Mouse (Mus musculus) thymus, adult 2 months (tissue): Measurements from ENCODE around the gene Heatr4. TPM values are rescaled to one million over a fixed set of nuclear protein-coding genes. Genes with fewer than 3 reads are reported as not detected.
"Not testable (repeated sequence)": the region's sequence is repeated elsewhere in the genome, so short reads cannot be mapped to it uniquely, and the experiment has no call there.

Experiments
- DNase-seq: peaks from one replicate; pipeline ENCODE4 v3.0.0; 2021
- H3K27ac ChIP-seq: fragments of 200-500 bp; 2 replicates; pipeline ENCODE4 v1.5.1; 2012; ENCODE audit warnings: low read length, control low read depth; ENCODE audit not compliant: control insufficient read depth, insufficient read depth
- H3K27me3 ChIP-seq: fragments of 200-500 bp; 2 replicates; pipeline ENCODE4 v1.6.1; 2012; ENCODE audit warnings: mild to moderate bottlenecking, low read length, moderate library complexity, mixed read lengths; ENCODE audit not compliant: control insufficient read depth, insufficient read depth
- H3K36me3 ChIP-seq: fragments of 200-500 bp; 2 replicates; pipeline ENCODE4 v1.6.1; 2012; ENCODE audit warnings: mild to moderate bottlenecking, low read length, moderate library complexity; ENCODE audit not compliant: control insufficient read depth, insufficient read depth
- H3K4me1 ChIP-seq: fragments of 200-500 bp; replicated peaks from 2 replicates; pipeline ENCODE4 v1.6.1; 2012; ENCODE audit warnings: low read length; ENCODE audit not compliant: control insufficient read depth, insufficient read depth
- H3K4me3 ChIP-seq: fragments of 200-500 bp; 2 replicates; pipeline ENCODE4 v1.5.1; 2012; ENCODE audit warnings: mild to moderate bottlenecking, low read length, control low read depth, moderate library complexity; ENCODE audit not compliant: control insufficient read depth, insufficient read depth
- CTCF ChIP-seq: fragments of 200-500 bp; IDR thresholded peaks from 2 replicates; pipeline ENCODE4 v1.5.1; 2012; ENCODE audit warnings: mild to moderate bottlenecking, control low read depth, low read length, moderate library complexity, borderline replicate concordance; ENCODE audit not compliant: control insufficient read depth, poor library complexity, insufficient read depth; ENCODE audit errors: extremely low read depth
- POLR2A ChIP-seq: fragments of 200-500 bp; IDR thresholded peaks from 2 replicates; pipeline ENCODE4 v1.6.1; 2012; ENCODE audit warnings: mild to moderate bottlenecking, low read length, control low read depth, moderate library complexity; ENCODE audit not compliant: control insufficient read depth, poor library complexity, insufficient read depth; ENCODE audit errors: extremely low read depth
- WGBS: fragments of 180-500 bp; shearing (Covaris S2); methylation state at CpG from one replicate; pipeline ENCODE4 v1.1.7; 2018; 5-methylcytosine and 5-hydroxymethylcytosine counted together
- polyA plus RNA-seq: library from polyadenylated mRNA; depleted of rRNA; stranded (reverse); fragments of >200 nt; gene quantifications from 2 replicates; pipeline ENCODE4 v1.2.3, GENCODE M21; 2012

Heatr4 gene
- polyA plus RNA-seq, 1 experiment = not detected

DNA sequence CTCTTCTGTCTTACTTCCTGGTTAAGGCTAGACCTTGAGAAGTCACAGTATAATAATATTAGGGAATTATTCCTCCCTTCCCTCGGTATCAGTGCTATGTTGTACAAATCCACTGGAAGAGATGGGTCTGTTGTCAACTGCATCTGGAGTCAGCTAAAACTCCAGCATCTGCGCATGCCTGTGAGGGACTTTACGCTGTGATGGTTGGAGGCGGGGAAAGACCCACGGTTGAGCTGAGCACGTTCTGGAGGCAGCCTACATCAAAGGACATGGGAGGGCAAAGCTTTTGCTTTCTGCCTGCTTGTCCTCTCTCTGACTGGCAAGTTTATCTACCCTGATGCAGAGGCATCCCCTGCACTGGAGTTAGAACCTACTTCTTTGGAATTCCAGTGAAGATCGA is 41.2 kb upstream of the Heatr4 start:
- Histone ChIP-seq H3K36me3 (no peaks in the 10 kb centered on the region), H3K27ac (no peak overlapping the region), H3K4me1 (no peaks in the 10 kb centered on the region), H3K4me3 (no peak overlapping the region), H3K27me3 (no peaks in the 10 kb centered on the region)
- WGBS = 87% methylated on average over 7 of the region's 7 CpGs
- no peak for DNase-seq
- TF ChIP-seq POLR2A = no peak
- no peak for TF ChIP-seq CTCF

DNA sequence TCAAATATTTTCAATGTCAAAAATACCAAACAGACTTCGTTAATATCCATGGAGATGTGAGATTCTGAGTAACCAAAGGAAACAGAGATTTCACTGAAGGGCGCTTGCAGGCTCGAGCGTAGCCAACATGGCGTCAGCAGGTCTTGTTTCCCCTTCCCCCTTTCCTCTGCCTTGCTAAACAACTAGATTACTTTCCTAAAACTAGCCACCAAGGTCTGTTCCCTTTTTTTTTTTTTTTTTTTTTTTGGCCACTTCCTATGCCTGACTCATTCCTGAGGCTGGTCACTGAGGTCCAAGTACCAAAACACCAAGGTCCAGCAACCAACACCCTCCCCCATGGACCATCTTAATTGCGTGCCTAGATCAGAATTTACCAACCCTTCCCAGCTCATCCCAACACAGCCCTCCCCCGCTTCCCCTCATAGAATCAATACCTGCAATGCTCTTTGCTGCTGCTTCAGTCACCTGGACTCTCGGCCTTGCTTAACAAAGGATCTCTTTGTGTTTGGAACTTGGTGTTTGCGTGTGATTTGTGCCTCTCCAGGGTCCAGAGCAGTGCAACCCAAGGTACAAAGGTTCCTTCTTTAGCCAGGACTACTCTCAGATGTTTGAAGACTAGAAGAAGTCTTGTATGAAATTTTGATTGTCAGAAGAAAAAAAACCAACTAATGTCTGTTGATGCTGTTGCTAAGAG is 38.5 kb upstream of the Heatr4 start:
- no peak for TF ChIP-seq CTCF
- TF ChIP-seq POLR2A = no peak
- Histone ChIP-seq H3K27me3 (no peaks in the 10 kb centered on the region), H3K4me3 (no peak overlapping the region), H3K4me1 (no peaks in the 10 kb centered on the region; the same call in 1 of the 2 replicates), H3K36me3 (no peaks in the 10 kb centered on the region), H3K27ac (no peak overlapping the region)
- 96% methylated on average over 9 of the region's 9 CpGs for WGBS
- no peak for DNase-seq

DNA sequence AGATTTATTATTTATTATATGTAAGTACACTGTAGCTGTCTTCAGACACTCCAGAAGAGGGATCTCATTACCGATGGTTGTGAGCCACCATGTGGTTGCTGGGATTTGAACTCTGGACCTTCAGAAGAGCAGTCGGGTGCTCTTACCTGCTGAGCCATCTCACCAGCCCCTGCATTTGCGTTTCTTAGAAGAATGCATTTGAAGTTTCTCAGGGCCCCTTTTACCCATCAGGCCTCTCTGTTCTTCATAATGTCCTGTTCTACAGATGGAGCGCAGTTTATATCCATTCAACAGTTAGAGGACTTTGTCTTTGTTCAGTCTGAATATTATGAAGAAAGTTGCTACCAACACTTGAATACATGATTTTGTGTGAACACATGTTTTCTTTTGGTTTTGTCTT is 37.6 kb upstream of the Heatr4 start:
- not testable (repeated sequence) for H3K4me1 ChIP-seq, H3K27ac ChIP-seq, H3K36me3 ChIP-seq, DNase-seq, H3K27me3 ChIP-seq, H3K4me3 ChIP-seq
- WGBS = 95% methylated on average over 4 of the region's 4 CpGs

DNA sequence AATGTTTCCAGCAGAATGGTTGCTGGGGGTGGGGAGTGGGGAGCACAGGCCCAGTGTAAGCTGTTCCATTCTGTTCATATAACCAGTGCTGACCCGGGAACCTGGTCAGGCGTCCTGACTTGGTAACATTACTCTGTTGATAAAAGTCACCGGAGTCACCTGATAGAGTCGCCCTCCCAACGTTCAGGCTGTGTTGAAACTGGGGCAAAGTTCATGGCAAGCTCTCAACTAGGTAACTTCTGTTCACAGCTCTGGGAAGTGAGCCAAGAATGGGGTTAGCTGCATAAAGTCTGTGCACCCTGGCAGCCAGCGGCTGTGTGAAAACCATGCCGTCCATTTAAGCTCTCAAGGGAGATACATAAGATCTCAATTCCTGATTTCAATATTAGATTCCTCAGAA is 35.9 kb upstream of the Heatr4 start:
- not testable (repeated sequence) for DNase-seq, H3K4me1 ChIP-seq, H3K4me3 ChIP-seq, H3K27ac ChIP-seq, H3K36me3 ChIP-seq, H3K27me3 ChIP-seq
- 7% methylated on average over 7 of the region's 7 CpGs for WGBS

DNA sequence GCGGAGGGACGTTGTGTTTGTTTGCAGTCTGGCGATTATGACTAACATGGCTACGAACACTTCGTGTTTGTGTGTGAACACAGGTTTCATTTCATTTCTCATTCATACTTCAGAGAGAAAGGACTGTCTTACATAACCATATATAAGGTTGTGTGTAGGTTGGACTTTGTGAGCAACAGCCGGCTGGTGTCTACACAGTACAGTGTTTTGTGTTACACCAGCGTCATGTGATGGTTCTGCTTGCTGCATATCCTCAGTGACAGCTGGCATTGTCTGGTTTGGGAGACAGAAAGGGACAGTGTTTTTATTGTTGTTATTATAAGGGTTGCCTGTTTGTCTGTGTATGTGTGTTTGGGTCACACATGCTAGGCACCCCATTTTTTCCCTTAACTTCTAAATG is 29.0 kb upstream of the Heatr4 start:
- no peak for DNase-seq
- H3K27ac ChIP-seq = no peak overlapping the region
- TF ChIP-seq POLR2A (no peak), CTCF (no peak)
- H3K4me1 ChIP-seq = peaks cover 2% of the 10 kb centered on the region; the same call in 1 of the 2 replicates
- no peaks in the 10 kb centered on the region for H3K27me3 ChIP-seq
- WGBS = 96% methylated on average over 7 of the region's 7 CpGs
- no peak overlapping the region for H3K4me3 ChIP-seq
- H3K36me3 ChIP-seq = no peaks in the 10 kb centered on the region

DNA sequence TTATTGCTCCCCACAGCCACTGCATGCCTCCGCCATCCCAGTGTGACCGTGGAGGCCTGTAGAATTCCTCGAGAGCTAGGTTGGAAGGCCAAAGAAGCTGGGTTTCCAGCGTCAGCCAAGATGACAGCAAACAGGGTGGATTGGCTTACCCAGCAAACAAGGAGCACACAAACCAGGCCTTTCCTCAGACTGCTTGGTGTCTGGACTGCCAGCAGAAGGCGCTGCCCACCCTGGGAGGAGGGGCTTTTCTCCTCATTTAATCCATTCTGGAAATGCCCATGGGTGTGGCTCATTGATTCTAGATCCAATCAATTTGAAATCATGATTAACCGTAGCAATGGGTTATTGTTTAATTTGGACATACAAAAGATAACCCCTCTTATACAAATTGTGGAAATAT is 28.5 kb upstream of the Heatr4 start:
- WGBS = 93% methylated on average over 6 of the region's 6 CpGs
- TF ChIP-seq POLR2A (no peak), CTCF (no peak)
- Histone ChIP-seq H3K27me3 (no peaks in the 10 kb centered on the region), H3K27ac (no peak overlapping the region), H3K36me3 (no peaks in the 10 kb centered on the region), H3K4me3 (no peak overlapping the region), H3K4me1 (peaks cover 2% of the 10 kb centered on the region; the same call in 1 of the 2 replicates)
- no peak for DNase-seq

DNA sequence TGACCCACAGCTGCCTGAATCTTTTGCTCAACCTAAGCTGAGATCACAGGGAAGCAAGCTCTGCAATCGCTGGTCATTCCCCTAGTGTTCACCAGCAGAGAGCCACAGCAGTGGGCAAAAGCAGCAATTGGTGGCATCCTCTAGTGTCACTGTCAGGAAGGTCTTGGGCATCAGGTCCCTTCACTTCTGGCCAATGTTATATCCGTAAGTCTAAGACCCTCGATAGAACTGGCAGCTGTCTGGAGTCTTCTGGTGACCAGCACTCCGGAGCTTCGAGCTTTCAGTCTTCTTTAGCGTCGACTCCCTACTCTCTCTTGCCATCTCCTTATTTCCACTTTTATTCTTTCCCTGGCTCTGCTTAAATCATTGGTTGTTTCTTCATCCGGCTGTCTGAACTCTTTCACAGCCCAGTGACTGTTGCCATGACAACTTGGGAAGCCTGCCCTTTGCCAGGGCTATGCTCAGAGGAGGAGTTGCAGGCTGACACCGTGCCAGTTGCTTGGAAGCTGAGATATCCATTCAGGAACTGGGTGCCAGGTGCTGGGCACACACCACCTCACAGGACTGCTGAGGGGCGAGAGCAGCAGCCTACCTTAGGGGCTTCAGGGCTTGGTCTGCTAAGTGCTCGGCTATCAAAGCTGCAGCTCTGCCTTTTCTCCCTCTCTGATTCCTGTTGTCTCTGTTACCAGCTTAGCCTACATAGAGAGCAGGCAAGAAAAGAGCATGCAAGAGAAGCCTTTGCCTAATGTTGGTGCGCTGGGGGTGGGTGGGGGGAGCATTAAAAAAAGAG is 26.8 kb upstream of the Heatr4 start:
- DNase-seq = no peak
- Histone ChIP-seq H3K27ac (no peak overlapping the region), H3K4me3 (no peak overlapping the region), H3K4me1 (peaks cover 2% of the 10 kb centered on the region; the same call in 1 of the 2 replicates), H3K27me3 (no peaks in the 10 kb centered on the region), H3K36me3 (no peaks in the 10 kb centered on the region)
- TF ChIP-seq POLR2A = no peak
- 77% methylated on average over 12 of the region's 12 CpGs for WGBS
